Mouse (Mus musculus) MEL (cell line): Measurements from ENCODE around the gene Elfn2. TPM values are rescaled to one million over a fixed set of nuclear protein-coding genes. Genes with fewer than 3 reads are reported as not detected.

ENCODE experiments used
- DNase-seq: peaks from one replicate; pipeline ENCODE4 v3.0.0; 2011; ENCODE audit warnings: low read depth, low spot score
- H3K27ac ChIP-seq: 2 replicates; pipeline ENCODE4 v1.5.1; 2012; ENCODE audit warnings: low read depth, mild to moderate bottlenecking, control low read depth, low read length, moderate library complexity; ENCODE audit not compliant: control insufficient read depth
- H3K27me3 ChIP-seq, 2 experiments: fragments of 150-350 bp in 1 of 2; sonication (generic) in 1 of 2; 2 replicates each; pipeline ENCODE4 v1.6.1; 2012; ENCODE audit warnings: low read length in 2 of 2, mild to moderate bottlenecking in 2 of 2, improper control_type of control experiment in 1 of 2, moderate library complexity in 1 of 2; ENCODE audit not compliant: insufficient read depth in 2 of 2, control insufficient read depth in 1 of 2
- H3K36me3 ChIP-seq, 2 experiments: 2 replicates each; pipeline ENCODE4 v1.6.1; 2012 to 2014; ENCODE audit warnings: low read length in 2 of 2, improper control_type of control experiment in 1 of 2, inconsistent platforms in 1 of 2, mild to moderate bottlenecking in 1 of 2; ENCODE audit not compliant: insufficient read depth in 2 of 2, control insufficient read depth in 1 of 2
- H3K4me1 ChIP-seq, 2 experiments: fragments of 150-350 bp in 1 of 2; sonication (generic) in 1 of 2; 2 replicates each; pipeline ENCODE4 v1.6.1; 2012; ENCODE audit warnings: low read length in 2 of 2, improper control_type of control experiment in 1 of 2, mild to moderate bottlenecking in 1 of 2; ENCODE audit not compliant: insufficient read depth in 2 of 2, control insufficient read depth in 1 of 2
- H3K4me3 ChIP-seq, 2 experiments: fragments of 150-350 bp in 1 of 2; sonication (generic) in 1 of 2; 2 replicates each; pipeline ENCODE4 v1.5.1; 2012; ENCODE audit warnings: low read depth in 2 of 2, low read length in 2 of 2, mild to moderate bottlenecking in 2 of 2, moderate library complexity in 2 of 2, control low read depth in 1 of 2, improper control_type of control experiment in 1 of 2; ENCODE audit not compliant: control insufficient read depth in 1 of 2, insufficient read depth in 1 of 2
- H3K79me2 ChIP-seq: 2 replicates; pipeline ENCODE4 v1.6.1; 2012; ENCODE audit warnings: mild to moderate bottlenecking, low read length, moderate library complexity; ENCODE audit not compliant: control insufficient read depth, poor library complexity, insufficient read depth
- H3K9ac ChIP-seq: 2 replicates; pipeline ENCODE4 v1.6.1; 2012; ENCODE audit warnings: low read depth, mild to moderate bottlenecking, control low read depth, low read length, moderate library complexity; ENCODE audit not compliant: control insufficient read depth, poor library complexity, severe bottlenecking
- H3K9me3 ChIP-seq: fragments of 150-350 bp; sonication (generic); replicated peaks from 2 replicates; pipeline ENCODE4 v1.6.1; 2012; ENCODE audit warnings: mild to moderate bottlenecking, low read length, improper control_type of control experiment, moderate library complexity; ENCODE audit not compliant: insufficient read depth
- BHLHE40 ChIP-seq: IDR thresholded peaks from 2 replicates; pipeline ENCODE4 v1.6.1; 2012; ENCODE audit warnings: low read depth, mild to moderate bottlenecking, inconsistent platforms, low read length, improper control_type of control experiment, borderline replicate concordance
- CHD2 ChIP-seq: IDR thresholded peaks from 2 replicates; pipeline ENCODE4 v1.6.1; 2011; ENCODE audit warnings: low read length, improper control_type of control experiment
- E2F4 ChIP-seq: IDR thresholded peaks from 2 replicates; pipeline ENCODE4 v1.6.1; 2011; ENCODE audit warnings: low read depth, low read length, improper control_type of control experiment, borderline replicate concordance
- ELF1 ChIP-seq: IDR thresholded peaks from 2 replicates; pipeline ENCODE4 v1.6.1; 2014; ENCODE audit warnings: low read depth, mild to moderate bottlenecking, inconsistent platforms, low read length, improper control_type of control experiment, moderate library complexity
- GATA1 ChIP-seq: IDR thresholded peaks from 2 replicates; pipeline ENCODE4 v1.6.1; 2011; ENCODE audit warnings: low read depth, low read length, improper control_type of control experiment
- HCFC1 ChIP-seq: IDR thresholded peaks from 2 replicates; pipeline ENCODE4 v1.6.1; 2012; ENCODE audit warnings: low read depth, mild to moderate bottlenecking, inconsistent platforms, low read length, improper control_type of control experiment, moderate library complexity
- KAT2A ChIP-seq: conservative IDR thresholded peaks from 2 replicates; pipeline ENCODE4 v1.6.1; 2012; ENCODE audit warnings: low read depth, low read length, improper control_type of control experiment, inconsistent platforms
- MAFK ChIP-seq: IDR thresholded peaks from 2 replicates; pipeline ENCODE4 v1.6.1; 2011; ENCODE audit warnings: low read depth, mild to moderate bottlenecking, low read length, improper control_type of control experiment, borderline replicate concordance
- MAX ChIP-seq: IDR thresholded peaks from 2 replicates; pipeline ENCODE4 v1.6.1; 2011; ENCODE audit warnings: low read length, improper control_type of control experiment
- MEF2A ChIP-seq: IDR thresholded peaks from 2 replicates; pipeline ENCODE4 v1.6.1; 2014; ENCODE audit warnings: low read depth, mild to moderate bottlenecking, inconsistent platforms, low read length, improper control_type of control experiment; ENCODE audit not compliant: poor library complexity, insufficient replicate concordance, severe bottlenecking; ENCODE audit errors: extremely low read depth
- MYB ChIP-seq: IDR thresholded peaks from 2 replicates; pipeline ENCODE4 v1.6.1; 2011; ENCODE audit warnings: mild to moderate bottlenecking, low read depth, low read length, improper control_type of control experiment
- POLR2AphosphoS2 ChIP-seq: IDR thresholded peaks from 2 replicates; pipeline ENCODE4 v1.6.1; 2011; ENCODE audit warnings: low read length, improper control_type of control experiment
- RCOR1 ChIP-seq: IDR thresholded peaks from 2 replicates; pipeline ENCODE4 v1.6.1; 2012; ENCODE audit warnings: low read depth, mild to moderate bottlenecking, inconsistent platforms, low read length, improper control_type of control experiment
- SIN3A ChIP-seq: IDR thresholded peaks from 2 replicates; pipeline ENCODE4 v1.6.1; 2012; ENCODE audit warnings: low read length, improper control_type of control experiment, inconsistent platforms
- SMC3 ChIP-seq: IDR thresholded peaks from 2 replicates; pipeline ENCODE4 v1.6.1; 2011; ENCODE audit warnings: low read depth, low read length, improper control_type of control experiment
- ZC3H11A ChIP-seq: IDR thresholded peaks from 2 replicates; pipeline ENCODE4 v1.6.1; 2012; ENCODE audit warnings: low read depth, mild to moderate bottlenecking, inconsistent platforms, low read length, improper control_type of control experiment
- ZNF384 ChIP-seq: IDR thresholded peaks from 2 replicates; pipeline ENCODE4 v1.6.1; 2012; ENCODE audit warnings: low read depth, mild to moderate bottlenecking, inconsistent platforms, low read length, improper control_type of control experiment
- polyA plus RNA-seq, 2 experiments: library from polyadenylated mRNA; stranded (reverse) in 1 of 2; unstranded in 1 of 2; fragments of >175 nt in 1 of 2; fragments of >200 nt in 1 of 2; gene quantifications; 2 replicates each; pipeline versions ENCODE4 v1.2.1 to v1.2.4; 2012; ENCODE audit warnings: low replicate concordance in 2 of 2, low read depth in 1 of 2; ENCODE audit not compliant: insufficient read length in 2 of 2, insufficient read depth in 1 of 2, missing spikeins in 1 of 2
- total RNA-seq: library from RNA; depleted of rRNA; stranded (reverse); fragments of 300-350 nt; gene quantifications from 2 replicates; pipeline ENCODE4 v1.2.3, GENCODE M21; 2012

Gene Elfn2
- total and polyA plus RNA-seq, 3 experiments = 0.04 to 0.15 TPM; not detected in 1

DNA sequence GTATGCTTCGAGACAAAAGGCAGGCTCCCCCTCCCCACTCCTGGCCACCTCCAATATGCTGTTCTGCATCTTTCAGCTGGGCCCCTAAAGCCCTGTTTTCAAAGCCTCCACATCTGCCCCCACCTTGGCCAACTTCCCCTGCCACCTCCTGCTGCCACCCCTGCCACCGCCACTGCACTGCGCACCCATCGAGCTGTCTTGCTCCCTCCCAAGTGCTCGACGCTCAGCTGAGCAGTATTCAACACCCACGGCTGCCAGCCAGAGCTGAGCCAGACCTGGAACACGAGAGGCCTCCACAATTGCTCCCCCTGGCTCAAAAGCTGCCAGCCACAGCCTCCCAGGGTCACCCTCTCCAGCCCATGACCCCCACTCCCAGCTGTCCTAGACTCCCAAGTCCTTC is 74.0 kb downstream of the Elfn2 start:
- DNase-seq = no peak
- Histone ChIP-seq H3K4me3 (no peak overlapping the region), H3K79me2 (no peaks in the 10 kb centered on the region), H3K36me3 (no peaks in the 10 kb centered on the region), H3K9ac (no peak overlapping the region), H3K27me3 (peaks cover 0 to 7% of the 10 kb centered on the region in 2 experiments; a peak in 1 of 4 replicates), H3K4me1 (no peaks in the 10 kb centered on the region), H3K9me3 (no peaks in the 10 kb centered on the region), H3K27ac (no peak overlapping the region)
- TF ChIP-seq ZC3H11A (no peak), KAT2A (no peak), SMC3 (no peak), POLR2AphosphoS2 (no peak)

DNA sequence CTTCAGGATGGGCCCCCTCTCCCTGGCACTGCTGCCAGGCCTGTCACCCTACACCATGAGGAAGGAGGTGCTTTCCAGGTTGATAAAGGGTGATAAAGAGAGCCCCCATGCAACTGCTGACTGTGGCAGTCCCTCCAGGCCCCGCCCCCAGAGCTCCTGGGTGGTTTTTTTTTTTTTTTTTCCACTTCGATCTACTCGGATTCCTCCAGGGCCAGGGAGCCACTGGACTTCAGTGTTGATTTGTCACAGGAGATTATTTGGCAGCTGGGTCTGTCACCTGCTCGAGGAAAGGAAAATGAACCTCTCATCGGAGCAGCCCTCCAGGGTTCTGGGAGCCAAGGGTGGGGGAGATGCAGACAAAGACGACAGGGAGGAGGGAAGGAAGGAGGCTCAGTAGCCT is 74.9 kb downstream of the Elfn2 start:
- Histone ChIP-seq H3K9me3 (no peaks in the 10 kb centered on the region), H3K27ac (no peak overlapping the region), H3K9ac (no peak overlapping the region), H3K36me3 (no peaks in the 10 kb centered on the region), H3K79me2 (no peaks in the 10 kb centered on the region), H3K27me3 (peaks cover 0 to 5% of the 10 kb centered on the region in 2 experiments; a peak in 1 of 4 replicates)
- TF ChIP-seq HCFC1 (no peak), ZNF384 (peak; percentile 61), MEF2A (no peak), MAFK (no peak)
- TF ChIP-seq, all 39 proteins: peak for 1
- Histone ChIP-seq H3K4me3 (no peak overlapping the region), H3K4me1 (no peaks in the 10 kb centered on the region)
- no peak for DNase-seq

GRCm38 (mm10) chr15:78635231-78635630 is 83.3 kb downstream of the Elfn2 start:
- H3K4me3 ChIP-seq = no peak overlapping the region
- H3K79me2 ChIP-seq = no peaks in the 10 kb centered on the region
- H3K4me1 ChIP-seq = no peaks in the 10 kb centered on the region
- no peak overlapping the region for H3K9ac ChIP-seq
- peaks cover 0 to 14% of the 10 kb centered on the region in 2 experiments; a peak in 2 of 4 replicates for H3K27me3 ChIP-seq
- TF ChIP-seq SMC3 = no peak
- TF ChIP-seq CHD2 = no peak
- TF ChIP-seq MYB = no peak
- TF ChIP-seq SIN3A = no peak
- TF ChIP-seq GATA1 = no peak
- no peak for TF ChIP-seq RCOR1
- TF ChIP-seq ELF1 = no peak
- no peak for TF ChIP-seq E2F4
- no peak for TF ChIP-seq KAT2A
- no peak for TF ChIP-seq BHLHE40
- no peak for TF ChIP-seq MAX
- no peak for DNase-seq
- H3K36me3 ChIP-seq = no peaks in the 10 kb centered on the region
- no peak overlapping the region for H3K27ac ChIP-seq
- H3K9me3 ChIP-seq = no peaks in the 10 kb centered on the region
